Mouse (Mus musculus) ES-Bruce4 (cell line): Measurements from ENCODE around the gene D2hgdh.

Experiments
- CTCF ChIP-seq: IDR thresholded peaks from one replicate; pipeline ENCODE4 v1.8.1; 2011; ENCODE audit warnings: low read depth, low read length
- EP300 ChIP-seq: IDR thresholded peaks from 2 replicates; pipeline ENCODE4 v1.6.1; 2011; ENCODE audit warnings: low read depth, low read length; ENCODE audit not compliant: insufficient read depth
- POLR2A ChIP-seq: IDR thresholded peaks from one replicate; pipeline ENCODE4 v1.8.1; 2011; ENCODE audit warnings: low read length; ENCODE audit not compliant: insufficient read depth

- no peak for TF ChIP-seq EP300
- TF ChIP-seq POLR2A, result no peak
- TF ChIP-seq CTCF, result no peak
Measured at GRCm38 (mm10) chr1:93794526-93794925, 30.2 kb upstream of the D2hgdh start.
